Mouse (Mus musculus): ENCODE results near the gene Cyb5r3. TPM values are rescaled to one million over a fixed set of nuclear protein-coding genes. Genes with fewer than 3 reads are reported as not detected.

The Cyb5r3 gene
- total RNA-seq, 2 experiments from 2014 or later = 63.7 to 65.6 TPM

DNA sequence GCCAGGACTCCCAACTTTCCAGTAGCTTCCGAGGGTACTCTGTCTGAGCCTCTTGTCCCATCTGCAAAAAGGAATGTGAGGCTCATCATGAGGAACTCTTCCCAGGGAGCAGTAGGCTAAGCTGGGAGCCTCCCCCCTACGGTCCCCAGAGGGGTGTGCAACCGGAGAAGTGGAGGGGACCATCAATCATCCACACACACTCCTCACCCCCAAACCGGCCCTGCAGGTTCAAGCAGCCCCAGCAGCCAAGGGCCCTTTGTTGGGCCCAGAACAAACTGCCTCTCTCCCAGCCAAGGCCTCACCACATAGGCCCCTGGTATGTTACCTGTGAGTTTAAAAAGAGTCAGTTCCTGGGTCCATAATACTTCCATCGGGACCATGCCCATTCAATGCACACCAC is 5.3 kb downstream of the Cyb5r3 start:
- H3K27ac ChIP-seq = peak overlapping the region; percentile 61
- TF ChIP-seq CTCF (conservative IDR thresholded peaks at IDR 0.05) = no peak
- H3K4me3 ChIP-seq = no peak overlapping the region
- DNase-seq (ENCODE audit: low spot score in 2 of 2) = no peak

DNA sequence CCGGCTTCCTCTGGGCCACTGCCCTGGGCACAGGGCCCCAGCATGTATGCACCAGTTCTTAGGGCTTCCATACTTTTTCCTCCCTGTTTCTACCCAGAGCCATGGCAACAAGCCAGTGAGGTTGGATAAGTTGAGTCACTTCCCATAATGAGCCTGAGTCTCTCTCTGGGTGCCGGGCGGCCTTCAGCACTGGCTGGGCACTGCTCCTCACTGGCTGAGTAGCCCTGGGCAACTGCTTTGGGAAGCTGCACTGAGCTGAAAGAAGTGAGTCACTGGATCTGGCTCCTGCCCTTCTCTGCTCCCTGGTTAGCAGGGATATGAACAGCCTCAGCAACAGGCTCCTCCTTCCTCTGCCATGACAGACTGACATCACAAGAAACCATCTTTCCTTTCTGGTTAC is 5.8 kb downstream of the Cyb5r3 start:
- DNase-seq (ENCODE audit: low spot score in 2 of 2) = no peak
- Histone ChIP-seq H3K27ac (peak overlapping the region; percentile 61), H3K4me3 (no peak overlapping the region)
- no peak for TF ChIP-seq CTCF (conservative IDR thresholded peaks at IDR 0.05)

DNA sequence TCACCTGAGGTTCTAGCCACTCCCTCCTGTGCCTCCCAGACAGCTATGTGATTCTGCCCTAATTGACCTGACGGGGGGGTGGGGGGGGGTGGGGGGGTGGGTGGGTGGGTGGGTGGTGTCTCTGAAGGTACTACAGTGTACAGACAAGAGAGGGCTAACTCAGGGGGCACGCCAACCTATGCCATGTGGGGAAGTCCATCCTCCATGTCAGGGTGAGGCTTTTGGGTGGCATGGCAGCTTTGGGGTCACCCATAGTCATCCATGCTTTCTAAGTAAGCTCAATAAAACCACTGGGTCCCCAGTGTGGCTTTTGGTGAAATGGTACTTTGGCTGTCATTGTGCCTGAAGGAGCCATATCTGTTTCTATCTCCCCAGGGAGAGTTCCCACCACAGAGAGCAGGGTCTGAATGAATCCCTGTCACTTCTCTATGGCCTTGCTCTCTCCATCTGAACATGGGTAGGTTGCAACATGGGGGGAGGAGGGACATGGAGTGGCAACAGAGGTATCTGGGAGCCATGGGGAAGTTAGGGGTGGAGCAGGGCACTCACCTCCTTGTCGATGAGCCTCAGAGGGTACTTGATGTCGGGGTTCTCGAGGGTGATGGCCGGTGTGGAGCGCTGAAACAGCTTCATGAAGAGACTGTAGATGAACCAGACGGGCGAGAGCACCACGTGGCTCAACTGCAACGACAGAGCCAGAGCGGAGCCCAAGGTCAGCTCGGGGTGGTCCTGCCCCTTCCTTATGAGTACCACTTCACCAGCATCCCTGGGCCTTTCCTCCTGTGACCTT is 6.7 kb downstream of the Cyb5r3 start:
- TF ChIP-seq CTCF (conservative IDR thresholded peaks at IDR 0.05) = no peak
- no peak for DNase-seq (ENCODE audit: low spot score in 2 of 2)
- Histone ChIP-seq H3K27ac (no peak overlapping the region; the same call in 1 of the 2 replicates), H3K4me3 (no peak overlapping the region)

DNA sequence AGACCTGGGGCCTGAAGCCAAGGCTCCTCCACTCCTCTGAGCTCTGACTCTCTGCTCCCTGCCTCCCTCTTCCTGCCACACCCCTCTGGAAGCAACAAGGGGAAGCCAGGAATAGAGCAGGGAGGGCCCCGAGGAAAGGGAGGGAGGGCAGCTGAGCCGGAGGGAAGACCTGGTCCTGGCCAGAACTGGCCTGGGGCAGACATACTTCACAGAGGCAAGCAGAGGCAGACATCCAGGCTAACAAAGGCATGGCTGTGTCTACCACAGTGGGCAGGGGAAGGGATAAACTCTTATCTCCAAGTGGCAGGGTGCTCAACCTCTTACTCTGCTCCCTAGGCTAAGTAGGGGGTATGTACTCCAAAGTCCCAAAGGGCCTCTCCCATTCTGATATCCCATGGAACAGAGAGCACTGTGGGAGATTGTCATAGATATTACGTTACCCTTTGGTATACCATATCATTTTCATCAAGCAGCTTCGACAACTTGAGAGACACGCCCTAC is 7.4 kb downstream of the Cyb5r3 start:
- H3K27ac ChIP-seq = no peak overlapping the region
- no peak overlapping the region for H3K4me3 ChIP-seq
- TF ChIP-seq CTCF (conservative IDR thresholded peaks at IDR 0.05) = no peak
- DNase-seq (ENCODE audit: low spot score in 2 of 2) = no peak

DNA sequence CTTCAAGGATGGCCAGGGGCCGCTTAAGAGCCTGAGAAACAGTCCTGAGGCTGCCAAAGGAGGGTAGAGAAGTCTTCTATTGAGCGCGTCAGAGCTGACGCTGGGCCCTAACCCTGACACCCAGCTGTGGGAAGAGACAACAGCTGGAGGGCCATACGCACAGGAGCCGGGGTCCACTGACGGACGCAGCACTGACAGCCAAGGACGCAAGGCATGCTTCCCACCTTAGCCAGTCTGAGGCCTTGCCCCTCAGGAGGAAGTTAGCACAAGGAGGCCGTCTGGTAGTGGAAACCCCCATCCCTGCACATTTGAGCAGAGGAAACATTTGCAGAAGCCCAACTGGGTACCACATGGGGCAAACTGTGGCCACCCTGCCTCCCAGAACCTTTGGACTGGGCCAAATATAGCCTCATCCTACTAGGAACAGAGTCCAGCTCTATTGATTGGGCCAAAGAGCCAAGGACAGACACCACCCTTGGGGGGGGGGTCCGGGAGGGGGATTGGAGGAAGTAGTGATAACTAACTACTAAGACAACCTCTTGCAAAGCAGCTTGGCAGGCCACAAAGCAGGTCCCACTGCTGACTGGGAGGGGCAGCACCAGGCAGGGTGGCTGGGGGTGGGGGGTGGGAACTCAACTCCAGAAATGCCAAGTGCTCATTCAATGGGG is 9.4 kb downstream of the Cyb5r3 start:
- TF ChIP-seq CTCF (conservative IDR thresholded peaks at IDR 0.05) = no peak
- DNase-seq (ENCODE audit: low spot score in 2 of 2) = no peak
- Histone ChIP-seq H3K27ac (no peak overlapping the region), H3K4me3 (no peak overlapping the region)

DNA sequence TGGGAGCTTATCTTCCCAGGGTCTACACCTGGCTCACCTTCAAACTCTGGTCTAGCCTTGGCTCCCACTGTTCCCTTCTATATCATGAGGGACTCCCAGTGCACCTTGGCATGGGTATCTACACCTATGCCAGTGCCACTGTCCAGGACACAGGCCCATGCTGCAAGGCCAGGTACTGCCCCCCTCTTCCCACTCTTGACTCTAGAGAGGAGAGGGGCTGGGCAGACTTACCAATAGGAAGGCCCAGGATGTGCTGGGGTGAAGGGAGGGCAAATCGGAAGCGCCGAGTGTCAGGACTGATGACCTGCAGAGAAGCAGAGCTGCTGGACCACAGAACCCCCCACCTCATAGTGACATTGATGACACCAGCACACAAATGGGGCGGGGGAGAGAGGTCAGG is 10.4 kb downstream of the Cyb5r3 start:
- no peak for DNase-seq (ENCODE audit: low spot score in 2 of 2)
- no peak overlapping the region for H3K4me3 ChIP-seq

DNA sequence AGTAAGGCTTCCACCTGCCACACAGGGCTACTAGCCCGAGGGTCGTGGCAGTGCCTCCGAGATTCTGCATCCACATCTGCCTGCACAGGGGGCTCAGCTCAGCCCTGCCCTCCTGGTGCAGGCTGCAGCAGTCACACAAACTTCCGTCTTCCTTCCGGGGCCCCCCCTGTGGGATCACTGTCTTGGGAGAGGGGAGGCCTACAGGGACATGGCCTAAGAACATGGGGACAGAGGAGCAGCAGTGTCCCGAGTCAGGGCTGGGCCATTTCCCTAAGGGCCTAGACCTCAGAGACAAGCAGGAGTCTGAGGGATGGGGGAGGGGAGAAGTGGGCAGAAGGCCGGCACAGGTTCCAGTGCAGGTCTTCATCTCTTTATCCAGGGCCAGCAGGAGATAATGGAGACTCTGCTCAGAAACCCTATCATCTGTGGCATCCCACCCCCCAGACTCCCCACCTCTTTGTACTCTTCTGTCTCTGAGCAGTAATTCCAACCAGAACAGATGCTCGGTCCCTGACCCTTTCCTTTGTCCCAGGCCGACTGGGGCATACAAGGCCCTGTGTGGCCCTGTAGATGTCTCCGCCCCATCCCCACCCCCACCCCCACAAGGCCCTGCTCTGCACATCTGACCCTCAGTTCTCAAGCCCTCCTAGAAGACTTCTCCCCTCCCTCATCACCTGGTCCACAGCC is 11.2 kb downstream of the Cyb5r3 start:
- DNase-seq (ENCODE audit: low spot score in 2 of 2) = no peak
- H3K27ac ChIP-seq = no peak overlapping the region
- no peak overlapping the region for H3K4me3 ChIP-seq
- no peak for TF ChIP-seq CTCF (conservative IDR thresholded peaks at IDR 0.05)

More for the DNA sequence above, 10.4 kb downstream of the Cyb5r3 start:
- H3K27ac ChIP-seq = no peak overlapping the region
- TF ChIP-seq CTCF (conservative IDR thresholded peaks at IDR 0.05) = no peak

DNA sequence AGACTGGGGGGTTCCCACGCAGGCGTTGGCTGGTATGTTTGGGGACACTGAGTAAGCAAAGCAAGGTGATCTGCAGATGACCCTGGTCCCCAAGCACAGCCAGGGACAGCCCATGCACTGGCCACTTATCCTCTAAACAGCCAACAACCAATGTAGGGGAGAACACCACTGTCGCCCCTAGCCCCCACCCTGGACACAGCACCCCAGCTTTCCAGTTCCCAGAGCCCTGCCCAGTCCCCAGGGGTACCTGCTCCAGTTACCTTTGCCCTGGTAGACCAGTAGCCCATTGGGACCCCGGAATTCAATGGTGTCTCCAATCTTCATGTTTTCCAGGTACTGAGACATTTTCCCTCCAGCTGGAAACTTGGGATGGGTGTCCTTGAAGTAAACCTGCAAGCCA is 11.8 kb downstream of the Cyb5r3 start:
- no peak for DNase-seq (ENCODE audit: low spot score in 2 of 2)
- Histone ChIP-seq H3K4me3 (no peak overlapping the region), H3K27ac (no peak overlapping the region)
- TF ChIP-seq CTCF (conservative IDR thresholded peaks at IDR 0.05) = no peak

DNA sequence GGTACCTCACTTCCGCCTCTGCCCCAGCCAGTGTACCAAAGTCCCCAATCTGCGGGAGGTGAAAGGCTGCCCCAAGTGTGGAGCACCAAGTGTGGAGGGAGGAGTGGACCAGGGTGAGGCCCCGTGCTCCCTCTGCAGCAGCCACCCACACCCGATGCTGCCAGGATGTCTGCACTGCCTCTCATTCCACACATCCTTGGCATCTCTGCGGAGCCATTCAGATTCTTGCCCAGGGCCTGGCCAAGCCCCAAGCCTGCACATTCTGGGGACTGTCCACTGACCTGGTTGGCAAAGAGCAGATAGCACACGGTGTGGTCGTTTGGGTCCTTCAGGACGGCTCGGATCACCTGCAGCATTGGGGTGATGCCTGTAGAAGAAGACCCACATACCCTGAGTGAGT is 12.6 kb downstream of the Cyb5r3 start:
- no peak overlapping the region for H3K4me3 ChIP-seq
- H3K27ac ChIP-seq = no peak overlapping the region
- no peak for TF ChIP-seq CTCF (conservative IDR thresholded peaks at IDR 0.05)
- no peak for DNase-seq (ENCODE audit: low spot score in 2 of 2)

DNA sequence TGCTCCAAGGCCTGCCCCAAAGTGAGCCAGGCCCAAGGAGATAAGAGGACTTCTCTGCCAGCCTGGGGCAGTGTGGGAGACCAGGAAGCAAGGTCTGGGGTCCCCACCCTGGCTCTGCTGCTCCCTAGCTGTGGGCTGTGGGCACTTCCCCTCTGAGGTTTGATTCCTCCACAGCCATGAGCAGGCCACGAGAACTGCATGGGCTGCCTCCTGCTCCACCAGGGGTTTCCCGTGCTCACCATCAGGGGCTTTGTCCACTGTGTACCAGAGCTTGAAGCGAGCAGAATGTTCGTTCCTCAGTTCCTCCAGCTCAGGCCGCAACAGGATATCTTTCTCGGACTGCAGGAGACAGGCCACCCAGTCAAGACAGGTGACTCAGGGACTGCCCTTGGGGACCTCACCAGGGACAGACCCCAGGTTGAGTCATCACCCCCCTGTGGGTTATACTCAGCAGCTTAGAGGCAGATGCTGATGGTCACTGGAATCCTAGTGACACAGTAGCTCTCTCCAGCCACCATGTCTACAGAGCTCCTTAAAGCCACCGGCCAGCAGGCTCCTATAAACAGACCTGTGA is 13.7 kb downstream of the Cyb5r3 start:
- 0 out of 2 replicates have a peak, but pooled peaks have one; percentile 22 for TF ChIP-seq CTCF (conservative IDR thresholded peaks at IDR 0.05)
- no peak for DNase-seq (ENCODE audit: low spot score in 2 of 2)
- no peak overlapping the region for H3K27ac ChIP-seq
- no peak overlapping the region for H3K4me3 ChIP-seq

DNA sequence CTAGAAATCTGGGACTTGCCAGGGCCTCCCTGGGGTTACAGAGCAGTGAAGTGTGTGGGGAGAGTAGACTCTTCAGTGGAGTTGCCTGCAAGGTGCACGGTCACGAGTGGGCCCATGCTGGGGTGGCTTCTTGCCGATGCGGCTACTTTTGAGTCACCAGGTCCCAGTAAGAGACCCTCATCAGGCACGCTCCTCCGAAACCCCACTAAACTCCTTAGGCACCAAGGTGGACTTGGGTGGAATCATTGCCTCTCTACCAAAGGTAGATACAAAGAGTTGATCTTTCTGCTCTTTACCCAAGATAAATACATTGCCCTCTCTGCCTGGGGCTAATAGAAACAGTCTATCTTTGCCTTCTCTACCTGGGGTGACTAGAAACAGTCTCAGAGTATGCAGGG is 14.7 kb downstream of the Cyb5r3 start:
- TF ChIP-seq CTCF (conservative IDR thresholded peaks at IDR 0.05) = no peak
- Histone ChIP-seq H3K4me3 (no peak overlapping the region), H3K27ac (no peak overlapping the region)
- no peak for DNase-seq (ENCODE audit: low spot score in 2 of 2)

DNA sequence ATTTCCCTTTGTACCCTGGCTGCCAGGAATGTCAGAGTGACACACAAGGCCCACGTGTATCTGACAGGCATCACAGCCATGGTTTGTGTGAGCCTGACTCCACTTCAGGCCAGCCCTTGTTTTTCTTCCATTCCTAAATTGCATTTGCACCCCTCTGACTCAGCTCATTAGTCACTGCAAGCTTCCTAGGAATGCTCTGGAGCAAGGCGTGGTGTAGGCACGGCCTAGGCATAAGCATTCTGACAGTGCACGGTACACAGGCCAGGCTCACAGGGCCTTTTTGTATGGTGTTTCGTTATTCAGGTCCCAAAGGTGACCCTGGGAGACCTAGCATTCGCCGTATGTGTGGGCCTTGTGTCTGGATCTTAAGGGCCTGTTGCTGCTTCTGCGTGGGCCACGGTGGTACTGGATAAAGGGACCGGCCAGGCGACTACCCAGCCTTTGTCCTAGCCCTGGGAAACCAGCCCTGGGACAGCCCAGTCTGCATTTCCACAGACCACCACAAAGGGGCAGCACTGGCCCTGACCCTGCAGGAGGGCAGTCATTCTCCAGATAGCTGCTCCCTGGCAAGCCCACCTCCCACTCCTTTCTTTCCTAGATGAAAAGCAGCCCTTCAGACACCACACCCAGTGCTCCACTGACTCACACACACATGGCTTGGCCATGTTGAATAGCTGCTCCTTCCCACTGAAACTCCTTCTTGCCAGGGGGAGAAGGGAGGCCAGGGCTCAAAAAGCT is 15.3 kb downstream of the Cyb5r3 start:
- Histone ChIP-seq H3K27ac (0 out of 2 replicates have a peak overlapping the region, but pooled peaks have one; percentile 14), H3K4me3 (no peak overlapping the region)
- TF ChIP-seq CTCF (conservative IDR thresholded peaks at IDR 0.05) = peak; percentile 83
- peak in 1 of 2 experiments; percentile 51 for DNase-seq (ENCODE audit: low spot score in 2 of 2)
